Mouse (Mus musculus): ENCODE data around the gene Dnajc12.

GRCm38 (mm10) chr10:63421739-63422735, 39.8 kb downstream of the Dnajc12 start, which contains the start of gene Gm7075:
- peak; percentile 52 for TF ChIP-seq CTCF (IDR thresholded peaks at IDR 0.05; ENCODE audit: borderline replicate concordance, insufficient read depth, low read depth, low read length)
- no peak for TF ChIP-seq POLR2A (IDR thresholded peaks at IDR 0.05; ENCODE audit: borderline replicate concordance, insufficient read depth, low read length)
